Mouse (Mus musculus): Measurements from ENCODE around the gene Surf6. TPM values are rescaled to one million over a fixed set of nuclear protein-coding genes. Genes with fewer than 3 reads are reported as not detected.

Gene Surf6
- total and polyA plus RNA-seq, 3 experiments, result 61.8 to 65.9 TPM; not detected in 1

- DNase-seq (ENCODE audit: low read depth, low spot score), result peak; percentile 62
- H3K36me3 ChIP-seq (ENCODE audit: control insufficient read depth in 1 of 2, insufficient read depth in 2 of 2, low read length in 2 of 2), result no peaks in the 10 kb centered on the region
Measured at GRCm38 (mm10) chr2:26847706-26848105, 55.0 kb downstream of the Surf6 start.

More at GRCm38 (mm10) chr2:26847706-26848105, 55.0 kb downstream of the Surf6 start:
- peaks cover 5 to 12% of the 10 kb centered on the region in 2 experiments for H3K27me3 ChIP-seq (ENCODE audit: control insufficient read depth in 1 of 2, insufficient read depth in 2 of 2, low read length in 2 of 2)
- H3K4me1 ChIP-seq (ENCODE audit: control insufficient read depth in 1 of 2, insufficient read depth in 2 of 2, low read length in 2 of 2), result no peaks in the 10 kb centered on the region
- H3K27ac ChIP-seq (ENCODE audit: control insufficient read depth, low read depth, low read length), result no peak overlapping the region
- H3K4me3 ChIP-seq (ENCODE audit: control insufficient read depth in 1 of 2, insufficient read depth in 1 of 2, low read depth in 2 of 2, low read length in 2 of 2), result no peak overlapping the region
- H3K79me2 ChIP-seq (ENCODE audit: control insufficient read depth, insufficient read depth, low read length, poor library complexity), result no peaks in the 10 kb centered on the region
- no peak overlapping the region for H3K9ac ChIP-seq (ENCODE audit: control insufficient read depth, low read depth, low read length, poor library complexity, severe bottlenecking)
- TF ChIP-seq USF2 (IDR thresholded peaks at IDR 0.05; ENCODE audit: borderline replicate concordance in 1 of 2, insufficient read depth in 1 of 2, low read depth in 1 of 2, low read length in 2 of 2), result no peak
- TF ChIP-seq TCF12 (IDR thresholded peaks at IDR 0.05; ENCODE audit: low read depth, low read length), result no peak
- TF ChIP-seq ELF1 (IDR thresholded peaks at IDR 0.05; ENCODE audit: low read depth, low read length), result no peak
- no peak for TF ChIP-seq MXI1 (IDR thresholded peaks at IDR 0.05; ENCODE audit: low read depth, low read length)
- TF ChIP-seq GATA1 (IDR thresholded peaks at IDR 0.05; ENCODE audit: low read depth, low read length), result no peak
- TF ChIP-seq POLR2AphosphoS2 (IDR thresholded peaks at IDR 0.05; ENCODE audit: low read length), result no peak
- TF ChIP-seq CHD1 (IDR thresholded peaks at IDR 0.05; ENCODE audit: low read depth, low read length), result no peak
- TF ChIP-seq MYC (IDR thresholded peaks at IDR 0.05; ENCODE audit: low read depth, low read length), result no peak
- TF ChIP-seq SMC3 (IDR thresholded peaks at IDR 0.05; ENCODE audit: low read depth, low read length), result peak; percentile 88
- no peak for TF ChIP-seq UBTF (IDR thresholded peaks at IDR 0.05; ENCODE audit: borderline replicate concordance, insufficient read depth, low read depth, low read length)
- no peak for TF ChIP-seq RCOR1 (IDR thresholded peaks at IDR 0.05; ENCODE audit: low read depth, low read length)
- TF ChIP-seq GABPA (IDR thresholded peaks at IDR 0.05; ENCODE audit: low read depth, low read length), result no peak
- TF ChIP-seq MAZ (IDR thresholded peaks at IDR 0.05; ENCODE audit: low read depth, low read length), result no peak
- no peak for TF ChIP-seq ZNF384 (IDR thresholded peaks at IDR 0.05; ENCODE audit: low read depth, low read length)
- TF ChIP-seq TAL1 (IDR thresholded peaks at IDR 0.05; ENCODE audit: low read length), result no peak
- TF ChIP-seq E2F4 (IDR thresholded peaks at IDR 0.05; ENCODE audit: borderline replicate concordance, low read depth, low read length), result no peak
- no peak for TF ChIP-seq MAFK (IDR thresholded peaks at IDR 0.05; ENCODE audit: borderline replicate concordance, low read depth, low read length)
- peak; percentile 57 to 84 (median 65) for TF ChIP-seq CTCF (IDR thresholded peaks at IDR 0.05 in 2 of 3, conservative IDR thresholded peaks at IDR 0.05 in 1 of 3; ENCODE audit: control insufficient read depth in 1 of 3, insufficient read depth in 1 of 3, low read depth in 2 of 3, low read length in 3 of 3, poor library complexity in 1 of 3, severe bottlenecking in 1 of 3)
- TF ChIP-seq MAX (IDR thresholded peaks at IDR 0.05; ENCODE audit: low read length), result no peak
- peak; percentile 76 for TF ChIP-seq RAD21 (IDR thresholded peaks at IDR 0.05; ENCODE audit: low read depth, low read length)
- peak; percentile 66 for TF ChIP-seq ZC3H11A (IDR thresholded peaks at IDR 0.05; ENCODE audit: low read depth, low read length)
- H3K9me3 ChIP-seq (replicated peaks; ENCODE audit: insufficient read depth, low read length), result no peaks in the 10 kb centered on the region

Other genes starting within 250 kb of the Surf6 start
- gene Lcn4, start 231.6 kb downstream of the Surf6 start, total RNA-seq (2012; rRNA removed), result not detected in 2 replicates
- not detected for gene Lcn4, start 231.6 kb downstream of the Surf6 start, polyA plus RNA-seq (2012; ENCODE audit: insufficient read depth in 1 of 2, insufficient read length in 2 of 2, low read depth in 1 of 2, low replicate concordance in 2 of 2, missing spikeins in 1 of 2)
- not detected in 2 replicates for gene Abo, start 37.9 kb downstream of the Surf6 start, total RNA-seq (2012; rRNA removed)
- not detected for gene Abo, start 37.9 kb downstream of the Surf6 start, polyA plus RNA-seq (2012; ENCODE audit: insufficient read depth in 1 of 2, insufficient read length in 2 of 2, low read depth in 1 of 2, low replicate concordance in 2 of 2, missing spikeins in 1 of 2)
- gene Med22, start 7.8 kb upstream of the Surf6 start, total RNA-seq (2012; rRNA removed), result 64.6 and 90.1 TPM in 2 replicates
- gene Med22, start 7.8 kb upstream of the Surf6 start, polyA plus RNA-seq (2012; ENCODE audit: insufficient read depth in 1 of 2, insufficient read length in 2 of 2, low read depth in 1 of 2, low replicate concordance in 2 of 2, missing spikeins in 1 of 2), result 10 to 100 TPM in 1 of 2 experiments, not detected in 1; 79.0 TPM
- gene Rpl7a, start 7.9 kb upstream of the Surf6 start, total RNA-seq (2012; rRNA removed), result 3,335 and 3,552 TPM in 2 replicates
- 1,000 to 10,000 TPM in 1 of 2 experiments, not detected in 1; 1,526 TPM for gene Rpl7a, start 7.9 kb upstream of the Surf6 start, polyA plus RNA-seq (2012; ENCODE audit: insufficient read depth in 1 of 2, insufficient read length in 2 of 2, low read depth in 1 of 2, low replicate concordance in 2 of 2, missing spikeins in 1 of 2)
- 41.0 and 63.1 TPM in 2 replicates for gene Surf2, start 13.5 kb upstream of the Surf6 start, total RNA-seq (2012; rRNA removed)
- gene Surf2, start 13.5 kb upstream of the Surf6 start, polyA plus RNA-seq (2012; ENCODE audit: insufficient read depth in 1 of 2, insufficient read length in 2 of 2, low read depth in 1 of 2, low replicate concordance in 2 of 2, missing spikeins in 1 of 2), result 10 to 100 TPM in 1 of 2 experiments, not detected in 1; 84.8 TPM
- 52.1 and 56.5 TPM in 2 replicates for gene Surf1, start 13.7 kb upstream of the Surf6 start, total RNA-seq (2012; rRNA removed)
- gene Surf1, start 13.7 kb upstream of the Surf6 start, polyA plus RNA-seq (2012; ENCODE audit: insufficient read depth in 1 of 2, insufficient read length in 2 of 2, low read depth in 1 of 2, low replicate concordance in 2 of 2, missing spikeins in 1 of 2), result 10 to 100 TPM in 1 of 2 experiments, not detected in 1; 74.8 TPM
- gene Surf4, start 31.0 kb upstream of the Surf6 start, total RNA-seq (2012; rRNA removed), result 152 and 158 TPM in 2 replicates
- 100 to 1,000 TPM in 1 of 2 experiments, not detected in 1; 252 TPM for gene Surf4, start 31.0 kb upstream of the Surf6 start, polyA plus RNA-seq (2012; ENCODE audit: insufficient read depth in 1 of 2, insufficient read length in 2 of 2, low read depth in 1 of 2, low replicate concordance in 2 of 2, missing spikeins in 1 of 2)
- not detected in 2 replicates for gene Stkld1, start 31.2 kb upstream of the Surf6 start, total RNA-seq (2012; rRNA removed)
- gene Stkld1, start 31.2 kb upstream of the Surf6 start, polyA plus RNA-seq (2012; ENCODE audit: insufficient read depth in 1 of 2, insufficient read length in 2 of 2, low read depth in 1 of 2, low replicate concordance in 2 of 2, missing spikeins in 1 of 2), result under 1 TPM in 1 of 2 experiments, not detected in 1; 0.25 TPM
- 45.3 and 52.4 TPM in 2 replicates for gene Rexo4, start 61.5 kb upstream of the Surf6 start, total RNA-seq (2012; rRNA removed)
- 10 to 100 TPM in 1 of 2 experiments, not detected in 1; 66.6 TPM for gene Rexo4, start 61.5 kb upstream of the Surf6 start, polyA plus RNA-seq (2012; ENCODE audit: insufficient read depth in 1 of 2, insufficient read length in 2 of 2, low read depth in 1 of 2, low replicate concordance in 2 of 2, missing spikeins in 1 of 2)
- gene Adamts13, start 70.5 kb upstream of the Surf6 start, total RNA-seq (2012; rRNA removed), result 75.1 and 130 TPM in 2 replicates
- gene Adamts13, start 70.5 kb upstream of the Surf6 start, polyA plus RNA-seq (2012; ENCODE audit: insufficient read depth in 1 of 2, insufficient read length in 2 of 2, low read depth in 1 of 2, low replicate concordance in 2 of 2, missing spikeins in 1 of 2), result 10 to 100 TPM in 1 of 2 experiments, not detected in 1; 19.7 TPM
- gene Cacfd1, start 107.0 kb upstream of the Surf6 start, total RNA-seq (2012; rRNA removed), result 15.2 and 19.1 TPM in 2 replicates
- 10 to 100 TPM in 1 of 2 experiments, not detected in 1; 60.7 TPM for gene Cacfd1, start 107.0 kb upstream of the Surf6 start, polyA plus RNA-seq (2012; ENCODE audit: insufficient read depth in 1 of 2, insufficient read length in 2 of 2, low read depth in 1 of 2, low replicate concordance in 2 of 2, missing spikeins in 1 of 2)
- 2.3 and 2.6 TPM in 2 replicates for gene Slc2a6, start 125.1 kb upstream of the Surf6 start, total RNA-seq (2012; rRNA removed)
- gene Slc2a6, start 125.1 kb upstream of the Surf6 start, polyA plus RNA-seq (2012; ENCODE audit: insufficient read depth in 1 of 2, insufficient read length in 2 of 2, low read depth in 1 of 2, low replicate concordance in 2 of 2, missing spikeins in 1 of 2), result 1 to 10 TPM in 1 of 2 experiments, not detected in 1; 3.2 TPM
- not detected in 2 replicates for gene Mymk, start 169.3 kb upstream of the Surf6 start, total RNA-seq (2012; rRNA removed)
- gene Mymk, start 169.3 kb upstream of the Surf6 start, polyA plus RNA-seq (2012; ENCODE audit: insufficient read depth in 1 of 2, insufficient read length in 2 of 2, low read depth in 1 of 2, low replicate concordance in 2 of 2, missing spikeins in 1 of 2), result not detected
- gene Adamtsl2, start 176.5 kb upstream of the Surf6 start, total RNA-seq (2012; rRNA removed), result not detected in 2 replicates
- gene Adamtsl2, start 176.5 kb upstream of the Surf6 start, polyA plus RNA-seq (2012; ENCODE audit: insufficient read depth in 1 of 2, insufficient read length in 2 of 2, low read depth in 1 of 2, low replicate concordance in 2 of 2, missing spikeins in 1 of 2), result not detected
- gene Fam163b, start 239.6 kb upstream of the Surf6 start, total RNA-seq (2012; rRNA removed), result not detected in 2 replicates
- gene Fam163b, start 239.6 kb upstream of the Surf6 start, polyA plus RNA-seq (2012; ENCODE audit: insufficient read depth in 1 of 2, insufficient read length in 2 of 2, low read depth in 1 of 2, low replicate concordance in 2 of 2, missing spikeins in 1 of 2), result not detected

All from MEL (cell line).